Mouse (Mus musculus) spleen, adult 12 weeks (tissue): ENCODE data around the gene Gm5849.
"Not testable (repeated sequence)": the region's sequence is repeated elsewhere in the genome, so short reads cannot be mapped to it uniquely, and the experiment has no call there.

Experiments used
- DNase-seq: peaks from one replicate; pipeline ENCODE4 v3.0.0; 2022; ENCODE audit warnings: low spot score

Gm5849 gene

DNA sequence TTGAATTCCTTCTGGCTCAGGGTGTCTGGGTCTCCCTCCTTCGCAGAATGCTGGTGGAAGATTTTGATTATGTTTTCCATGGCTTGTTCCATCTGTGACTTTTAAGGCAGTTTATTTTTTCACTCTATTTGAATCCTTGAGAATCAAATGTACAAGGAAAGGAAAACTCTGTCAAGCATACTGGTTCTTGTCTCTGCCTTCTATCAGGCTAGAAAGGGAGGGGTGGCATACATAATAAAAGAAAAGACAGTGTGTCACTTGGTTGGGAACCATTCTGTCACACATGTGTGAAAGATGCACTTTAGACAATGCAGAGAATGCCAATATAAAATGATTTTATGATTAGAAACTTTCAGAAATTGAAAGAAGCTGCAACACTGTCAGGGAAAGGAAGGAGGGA is at the start of gene Gm5849:
TSS of gene Gm5849 (minus strand) at position 101 of the 400 bp plus-strand sequence.
- DNase-seq: not testable (repeated sequence)

- no peak for DNase-seq
Measured at GRCm38 (mm10) chr3:90749658-90750057, 28.0 kb downstream of the Gm5849 start.

DNA sequence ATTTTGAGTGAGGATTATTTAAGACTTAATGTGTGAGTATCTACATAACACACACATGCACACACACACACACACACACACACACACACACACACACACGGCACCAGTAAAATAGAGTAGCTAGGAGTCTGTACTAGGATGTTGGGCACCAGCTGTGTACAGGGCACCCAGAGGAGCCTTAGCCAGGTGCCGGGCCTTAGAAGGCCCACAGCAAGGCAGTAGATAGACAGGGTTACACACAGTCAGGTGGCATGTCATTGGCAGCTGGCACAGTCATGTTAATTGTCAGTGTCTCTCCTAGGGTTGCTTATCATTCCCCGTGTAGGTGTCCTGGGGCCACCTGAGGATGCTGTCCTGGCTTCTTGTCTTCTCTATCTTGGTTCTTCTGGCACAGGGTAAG is 51.1 kb downstream of the Gm5849 start, which contains the start of gene Pglyrp4:
TSS of gene Pglyrp4 (plus strand) at position 301 of the 400 bp plus-strand sequence.
- no peak for DNase-seq
